Mouse (Mus musculus): ENCODE measurements around the gene Svs6. TPM values are rescaled to one million over a fixed set of nuclear protein-coding genes. Genes with fewer than 3 reads are reported as not detected.
"Not testable (repeated sequence)": the region's sequence is repeated elsewhere in the genome, so short reads cannot be mapped to it uniquely, and the experiment has no call there.

The Svs6 gene
- total RNA-seq (2014; rRNA removed) (not detected in 2 replicates), polyA plus RNA-seq (2012; rRNA removed) (not detected in 2 replicates)

DNA sequence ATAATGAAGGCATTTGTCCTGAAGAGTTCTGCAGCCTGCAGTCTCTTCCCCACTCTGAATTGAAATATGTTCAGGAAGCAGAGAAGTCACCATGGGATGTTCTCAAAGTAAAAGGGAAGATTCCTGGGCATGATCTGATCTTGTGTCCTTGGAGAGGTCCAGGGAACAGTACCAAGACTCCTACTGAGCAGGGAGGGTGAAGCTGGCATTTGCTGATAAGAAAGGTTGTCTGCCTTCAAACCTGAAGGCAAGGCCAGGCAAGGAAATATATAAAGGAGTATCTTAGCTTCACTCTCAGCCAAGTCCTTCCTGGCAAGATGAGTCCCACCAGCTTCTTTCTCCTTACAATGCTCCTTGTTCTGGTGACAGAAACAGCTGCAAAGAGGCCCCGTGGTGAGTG is at the start of gene Svs6:
Gene Svs6 (plus strand): TSS at position 301 of the 400 bp plus-strand sequence.
- H3K9ac ChIP-seq (ENCODE audit: low read depth, low read length); DNase-seq (ENCODE audit: extremely low read depth, low read depth, low spot score); H3K79me2 ChIP-seq (ENCODE audit: control insufficient read depth, insufficient read depth, low read length); H3K36me3 ChIP-seq (ENCODE audit: control insufficient read depth, insufficient read depth, low read length); H3K27me3 ChIP-seq (ENCODE audit: control insufficient read depth, insufficient read depth, low read length); H3K27ac ChIP-seq (replicated peaks; ENCODE audit: insufficient read depth, low read depth, low read length); H3K4me1 ChIP-seq (ENCODE audit: control insufficient read depth, insufficient read depth, low read length); H3K4me3 ChIP-seq (ENCODE audit: insufficient read depth, low read depth, low read length): not testable (repeated sequence)
- 70% methylated on average over 1 of the region's 1 CpGs for WGBS

DNA sequence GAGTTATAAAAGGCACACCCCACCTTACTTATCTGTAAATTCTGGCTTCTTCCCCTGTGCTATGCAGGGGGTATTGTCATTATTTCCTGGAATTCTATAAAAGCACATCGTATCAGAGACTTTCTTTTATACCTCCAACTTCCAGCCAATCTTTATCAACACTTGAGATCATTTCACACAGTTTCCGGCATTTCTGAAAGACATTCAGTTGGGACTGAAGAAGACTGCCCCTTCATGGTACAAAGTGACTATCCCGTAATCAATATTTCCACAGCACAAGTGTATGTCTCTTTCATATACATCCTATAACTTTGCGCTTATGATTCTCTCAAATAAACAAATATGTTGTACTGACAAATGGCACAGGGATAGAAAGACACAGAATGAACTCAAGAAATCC is 38.2 kb upstream of the Svs6 start, which contains the start of gene Svs4:
Gene Svs4 (minus strand): TSS at position 101 of the 400 bp plus-strand sequence.
- Histone ChIP-seq H3K79me2 (ENCODE audit: control insufficient read depth, insufficient read depth, low read length) (no peaks in the 10 kb centered on the region), H3K9ac (ENCODE audit: low read depth, low read length) (no peak within 1 kb of the TSS), H3K4me1 (ENCODE audit: control insufficient read depth, insufficient read depth, low read length) (no peaks in the 10 kb centered on the region), H3K27me3 (ENCODE audit: control insufficient read depth, insufficient read depth, low read length) (no peaks in the 10 kb centered on the region), H3K36me3 (ENCODE audit: control insufficient read depth, insufficient read depth, low read length) (no peaks in the 10 kb centered on the region), H3K4me3 (ENCODE audit: insufficient read depth, low read depth, low read length) (no peak within 1 kb of the TSS), H3K27ac (replicated peaks; ENCODE audit: insufficient read depth, low read depth, low read length) (no peak within 1 kb of the TSS)
- TF ChIP-seq CTCF (IDR thresholded peaks at IDR 0.05; ENCODE audit: low read depth, low read length) = no peak
- no peak for TF ChIP-seq POLR2A (IDR thresholded peaks at IDR 0.05; ENCODE audit: extremely low read depth, insufficient read depth, low read length)
- WGBS = 89% methylated on average over 4 of the region's 4 CpGs
- no peak for DNase-seq (ENCODE audit: extremely low read depth, low read depth, low spot score)

DNA sequence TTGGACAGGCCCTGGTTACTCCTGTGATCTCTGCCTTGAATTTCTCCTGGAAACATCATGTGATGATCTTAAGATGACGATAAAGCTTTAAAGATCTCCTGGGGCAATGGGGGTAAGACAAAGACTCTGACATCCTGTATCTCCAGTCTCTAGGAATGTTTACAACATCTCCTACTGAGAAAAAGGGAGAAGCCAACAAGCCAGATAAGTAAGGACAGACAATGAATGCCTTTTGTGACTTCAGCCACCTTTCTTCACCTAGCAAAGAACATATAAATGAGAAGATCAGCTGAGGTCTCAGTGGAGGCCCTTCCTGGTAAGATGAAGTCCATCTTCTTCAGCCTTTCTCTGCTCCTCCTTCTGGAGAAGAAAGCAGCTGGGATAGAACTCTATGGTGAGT is 27.6 kb upstream of the Svs6 start, which contains the start of gene Svs3a:
Gene Svs3a (plus strand): TSS at position 301 of the 400 bp plus-strand sequence.
- not testable (repeated sequence) for H3K4me3 ChIP-seq (ENCODE audit: insufficient read depth, low read depth, low read length); DNase-seq (ENCODE audit: extremely low read depth, low read depth, low spot score); H3K9ac ChIP-seq (ENCODE audit: low read depth, low read length); H3K79me2 ChIP-seq (ENCODE audit: control insufficient read depth, insufficient read depth, low read length); H3K27ac ChIP-seq (replicated peaks; ENCODE audit: insufficient read depth, low read depth, low read length); H3K27me3 ChIP-seq (ENCODE audit: control insufficient read depth, insufficient read depth, low read length); H3K36me3 ChIP-seq (ENCODE audit: control insufficient read depth, insufficient read depth, low read length); H3K4me1 ChIP-seq (ENCODE audit: control insufficient read depth, insufficient read depth, low read length)
- WGBS = 74% methylated on average over 1 of the region's 1 CpGs

DNA sequence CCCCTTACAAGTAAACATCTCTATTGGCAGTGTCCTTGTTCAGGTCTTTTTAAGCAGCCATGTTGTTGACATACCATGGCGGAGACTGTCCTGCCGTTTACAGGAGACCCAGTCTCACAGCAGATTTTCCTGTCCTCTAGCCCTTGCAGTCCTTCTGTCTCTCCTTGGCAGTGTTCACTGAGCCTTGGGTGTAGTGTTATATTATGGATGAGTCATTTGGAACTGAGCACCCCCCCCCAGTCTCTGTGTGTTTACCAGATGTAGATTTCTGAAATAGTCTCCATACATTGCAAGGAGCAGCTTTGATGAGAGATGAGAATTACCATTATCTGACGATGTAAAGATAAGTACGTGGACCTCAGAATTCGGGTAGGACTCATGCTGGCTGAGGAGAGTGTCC is 4.0 kb upstream of the Svs6 start:
- no peak overlapping the region for H3K9ac ChIP-seq (ENCODE audit: low read depth, low read length)
- DNase-seq (ENCODE audit: extremely low read depth, low read depth, low spot score) = no peak
- H3K27ac ChIP-seq (replicated peaks; ENCODE audit: insufficient read depth, low read depth, low read length) = no peak overlapping the region
- no peak for TF ChIP-seq POLR2A (IDR thresholded peaks at IDR 0.05; ENCODE audit: extremely low read depth, insufficient read depth, low read length)
- TF ChIP-seq CTCF (IDR thresholded peaks at IDR 0.05; ENCODE audit: low read depth, low read length) = no peak
- H3K79me2 ChIP-seq (ENCODE audit: control insufficient read depth, insufficient read depth, low read length) = no peaks in the 10 kb centered on the region
- H3K27me3 ChIP-seq (ENCODE audit: control insufficient read depth, insufficient read depth, low read length) = no peaks in the 10 kb centered on the region
- no peaks in the 10 kb centered on the region for H3K36me3 ChIP-seq (ENCODE audit: control insufficient read depth, insufficient read depth, low read length)
- no peak overlapping the region for H3K4me3 ChIP-seq (ENCODE audit: insufficient read depth, low read depth, low read length)
- 87% methylated on average over 5 of the region's 5 CpGs for WGBS
- no peaks in the 10 kb centered on the region for H3K4me1 ChIP-seq (ENCODE audit: control insufficient read depth, insufficient read depth, low read length)

DNA sequence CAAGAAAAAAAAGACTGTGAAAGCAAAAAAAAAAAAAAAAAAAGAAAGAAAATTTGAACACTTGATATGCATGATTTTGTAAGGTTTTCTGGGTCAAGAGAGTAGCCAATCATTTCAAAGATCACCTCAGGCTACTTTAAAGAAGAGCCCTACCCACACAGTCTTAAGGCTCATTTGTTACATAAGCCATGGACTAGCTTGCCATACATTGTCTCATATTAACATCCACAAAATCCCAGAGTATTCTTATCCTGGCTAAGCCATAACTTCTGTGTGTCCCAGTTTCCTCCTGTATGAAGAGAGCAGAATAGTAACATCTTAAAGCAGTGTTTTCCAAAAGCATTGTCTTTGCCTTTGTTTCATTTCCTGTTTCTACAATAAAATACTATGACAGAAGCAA is 1.1 kb upstream of the Svs6 start:
- H3K4me1 ChIP-seq (ENCODE audit: control insufficient read depth, insufficient read depth, low read length); H3K27me3 ChIP-seq (ENCODE audit: control insufficient read depth, insufficient read depth, low read length); H3K27ac ChIP-seq (replicated peaks; ENCODE audit: insufficient read depth, low read depth, low read length); DNase-seq (ENCODE audit: extremely low read depth, low read depth, low spot score); H3K36me3 ChIP-seq (ENCODE audit: control insufficient read depth, insufficient read depth, low read length); H3K9ac ChIP-seq (ENCODE audit: low read depth, low read length); H3K79me2 ChIP-seq (ENCODE audit: control insufficient read depth, insufficient read depth, low read length); H3K4me3 ChIP-seq (ENCODE audit: insufficient read depth, low read depth, low read length): not testable (repeated sequence)

DNA sequence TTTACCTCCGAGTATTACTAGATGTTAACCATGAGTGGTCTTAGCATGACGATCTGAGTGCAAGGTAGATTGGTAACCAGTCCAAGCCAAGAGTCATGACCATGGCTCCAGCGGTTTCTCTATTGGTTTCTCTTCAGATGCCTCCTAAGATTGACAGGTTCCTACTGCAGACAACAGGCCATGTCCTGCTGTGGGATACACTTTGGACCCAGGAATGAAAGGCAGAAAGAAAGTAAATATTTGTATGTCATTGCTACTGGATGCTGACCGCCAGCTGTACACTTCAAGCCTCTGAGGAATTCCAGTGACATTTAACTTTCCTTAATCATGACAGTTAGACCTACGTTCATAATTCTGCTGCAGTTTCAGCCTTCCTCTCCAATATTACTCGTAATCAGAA is 4.4 kb downstream of the Svs6 start:
- H3K9ac ChIP-seq (ENCODE audit: low read depth, low read length) = no peak overlapping the region
- H3K4me3 ChIP-seq (ENCODE audit: insufficient read depth, low read depth, low read length) = no peak overlapping the region
- no peak overlapping the region for H3K27ac ChIP-seq (replicated peaks; ENCODE audit: insufficient read depth, low read depth, low read length)
- 42% methylated on average over 6 of the region's 6 CpGs for WGBS
- no peaks in the 10 kb centered on the region for H3K36me3 ChIP-seq (ENCODE audit: control insufficient read depth, insufficient read depth, low read length)
- no peak for TF ChIP-seq CTCF (IDR thresholded peaks at IDR 0.05; ENCODE audit: low read depth, low read length)
- no peak for TF ChIP-seq POLR2A (IDR thresholded peaks at IDR 0.05; ENCODE audit: extremely low read depth, insufficient read depth, low read length)
- peaks cover 2% of the 10 kb centered on the region; the same call in 1 of the 2 replicates for H3K4me1 ChIP-seq (ENCODE audit: control insufficient read depth, insufficient read depth, low read length)
- H3K27me3 ChIP-seq (ENCODE audit: control insufficient read depth, insufficient read depth, low read length) = no peaks in the 10 kb centered on the region
- H3K79me2 ChIP-seq (ENCODE audit: control insufficient read depth, insufficient read depth, low read length) = no peaks in the 10 kb centered on the region
- peak; percentile 72 for DNase-seq (ENCODE audit: extremely low read depth, low read depth, low spot score)

DNA sequence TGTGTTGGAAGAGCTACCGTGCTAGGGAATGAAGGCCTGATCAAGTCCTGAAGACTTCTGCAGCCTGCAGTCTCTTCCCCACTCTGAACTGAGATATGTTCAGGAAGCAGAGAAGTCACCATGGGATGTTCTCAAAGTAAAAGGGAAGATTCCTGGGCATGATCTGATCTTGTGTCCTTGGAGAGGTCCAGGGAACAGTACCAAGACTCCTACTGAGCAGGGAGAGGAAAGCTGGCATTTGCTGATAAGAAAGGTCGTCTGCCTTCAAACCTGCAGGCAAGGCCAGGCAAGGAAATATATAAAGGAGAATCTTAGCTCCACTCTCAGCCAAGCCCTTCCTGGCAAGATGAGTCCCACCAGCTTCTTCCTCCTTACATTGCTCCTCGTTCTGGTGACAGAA is 15.9 kb downstream of the Svs6 start, which contains the start of gene Svs5:
Gene Svs5 (plus strand): TSS at position 301 of the 400 bp plus-strand sequence.
- DNase-seq (ENCODE audit: extremely low read depth, low read depth, low spot score); H3K79me2 ChIP-seq (ENCODE audit: control insufficient read depth, insufficient read depth, low read length); H3K27ac ChIP-seq (replicated peaks; ENCODE audit: insufficient read depth, low read depth, low read length); H3K27me3 ChIP-seq (ENCODE audit: control insufficient read depth, insufficient read depth, low read length); H3K36me3 ChIP-seq (ENCODE audit: control insufficient read depth, insufficient read depth, low read length); H3K4me3 ChIP-seq (ENCODE audit: insufficient read depth, low read depth, low read length); H3K4me1 ChIP-seq (ENCODE audit: control insufficient read depth, insufficient read depth, low read length); H3K9ac ChIP-seq (ENCODE audit: low read depth, low read length): not testable (repeated sequence)
- 67% methylated on average over 3 of the region's 3 CpGs for WGBS
